Mouse (Mus musculus) large intestine, adult 2 months (tissue): ENCODE results near the gene Tead2. TPM values are rescaled to one million over a fixed set of nuclear protein-coding genes. Genes with fewer than 3 reads are reported as not detected.

ENCODE experiments used
- DNase-seq: peaks from one replicate; pipeline ENCODE4 v3.0.0-alpha.2; 2012; ENCODE audit warnings: low read depth, low spot score
- WGBS: fragments of 180-500 bp; shearing (Covaris S2); methylation state at CpG from one replicate; pipeline ENCODE4 v1.1.7; 2018; 5-methylcytosine and 5-hydroxymethylcytosine counted together
- polyA plus RNA-seq: library from polyadenylated mRNA; depleted of rRNA; stranded (reverse); fragments of >200 nt; gene quantifications from 2 replicates; pipeline ENCODE4 v1.2.3, GENCODE M21; 2012

The Tead2 gene
- polyA plus RNA-seq, 1 experiment, result 8.9 TPM

DNA sequence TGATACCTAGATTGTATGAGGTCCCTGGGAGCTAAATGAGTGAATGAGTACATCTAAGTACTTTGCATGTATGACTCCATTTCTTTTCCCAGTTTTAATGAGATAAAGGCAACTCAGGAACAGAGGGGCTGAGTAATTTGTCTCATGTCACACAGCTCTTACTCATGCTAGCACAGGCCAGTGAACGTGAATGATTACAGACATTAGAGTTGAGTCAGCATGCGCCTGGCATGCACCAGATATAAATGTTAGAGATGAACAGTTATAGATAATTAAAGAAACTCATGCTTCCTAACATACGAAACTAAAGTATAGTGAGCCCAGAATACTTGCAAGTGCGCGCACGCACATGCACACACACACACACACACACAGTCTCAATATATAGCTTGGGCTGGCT lies 25.4 kb upstream of the Tead2 start:
- DNase-seq, result no peak
- 86% methylated on average over 6 of the region's 6 CpGs for WGBS

DNA sequence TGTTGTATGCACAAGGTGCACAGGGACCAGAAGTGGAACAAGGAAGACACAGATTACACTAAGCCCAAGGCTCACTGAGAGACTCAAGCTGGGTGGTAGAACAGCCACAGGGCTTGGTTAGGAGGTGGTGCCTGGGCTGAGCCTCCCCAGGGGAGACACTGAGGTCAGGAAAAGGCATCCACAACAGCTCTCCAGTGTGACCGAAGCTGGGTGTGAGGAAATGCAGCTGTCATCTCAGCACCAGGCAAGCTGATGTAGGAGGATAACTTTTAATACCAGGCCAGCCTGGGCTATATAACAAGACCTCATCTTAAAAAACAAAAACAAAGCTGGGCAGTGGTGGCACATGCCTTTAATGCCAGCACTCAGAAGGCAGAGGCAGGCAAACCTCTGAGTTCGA lies 24.4 kb upstream of the Tead2 start:
- DNase-seq, result no peak

DNA sequence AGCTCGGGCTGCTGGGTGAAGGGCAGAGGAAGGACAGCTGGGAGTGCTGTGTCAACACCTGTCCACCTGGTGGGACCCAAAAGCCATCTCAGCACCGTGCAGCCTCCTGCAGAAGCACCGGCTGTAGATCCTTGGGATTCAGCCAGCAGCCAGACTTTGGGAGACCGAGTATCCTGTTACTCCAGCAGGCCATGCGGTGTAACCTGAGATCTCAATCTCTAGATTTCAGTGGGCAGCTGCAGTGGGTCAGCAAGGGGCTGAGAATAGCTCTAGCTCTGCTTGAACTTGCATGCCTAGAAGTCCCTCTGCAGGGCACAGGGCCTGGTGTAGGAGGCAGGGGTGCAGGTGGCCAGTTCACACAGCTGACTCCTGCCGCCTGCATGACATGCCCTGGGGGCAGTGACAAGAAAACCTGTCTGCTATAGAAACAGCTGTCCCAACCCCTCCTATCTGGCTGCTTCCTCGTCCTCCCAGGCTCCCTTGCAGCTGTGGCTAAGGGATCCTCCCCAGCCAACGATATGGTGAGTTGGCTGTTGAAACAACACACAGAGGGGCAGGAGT lies 23.7 kb upstream of the Tead2 start:
- 14% methylated on average over 8 of the region's 8 CpGs for WGBS
- no peak for DNase-seq

More for the DNA sequence above, 24.4 kb upstream of the Tead2 start:
- WGBS, result 64% methylated on average over 2 of the region's 2 CpGs

DNA sequence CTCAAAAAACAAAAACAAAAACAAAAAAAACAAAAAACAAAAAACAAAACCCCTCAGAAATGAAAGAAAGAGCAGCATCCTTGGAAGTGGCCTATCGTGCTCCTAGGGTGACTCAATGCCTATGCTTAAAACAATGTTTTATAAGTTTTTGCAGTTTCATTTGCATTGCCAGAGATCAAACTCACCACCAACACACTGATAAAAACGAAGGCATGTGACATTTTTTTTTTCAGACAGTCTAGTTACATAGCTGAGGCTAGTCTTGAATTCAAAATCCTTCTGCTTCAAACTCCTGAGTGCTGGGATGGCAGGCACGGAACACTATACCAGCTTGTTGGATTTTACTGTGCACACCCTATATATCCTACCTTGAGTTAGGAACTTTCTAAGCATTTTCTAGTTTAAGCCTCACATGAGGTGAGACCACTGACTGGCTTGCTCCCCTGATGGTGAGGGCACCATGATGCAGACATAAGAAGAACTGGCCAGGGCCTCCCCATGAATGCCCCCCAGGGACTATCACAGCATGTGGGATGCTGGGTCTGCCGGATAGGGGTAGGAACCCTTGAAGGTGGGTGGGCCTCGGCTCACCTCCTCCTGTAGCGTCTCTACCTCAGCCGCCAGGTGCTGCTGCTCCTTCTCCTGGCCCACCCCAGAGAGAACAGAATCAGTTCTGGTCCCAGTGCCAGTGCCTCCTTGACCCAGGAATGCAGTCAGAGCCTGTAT lies 22.8 kb upstream of the Tead2 start:
- 91% methylated on average over 7 of the region's 7 CpGs for WGBS
- DNase-seq, result no peak

DNA sequence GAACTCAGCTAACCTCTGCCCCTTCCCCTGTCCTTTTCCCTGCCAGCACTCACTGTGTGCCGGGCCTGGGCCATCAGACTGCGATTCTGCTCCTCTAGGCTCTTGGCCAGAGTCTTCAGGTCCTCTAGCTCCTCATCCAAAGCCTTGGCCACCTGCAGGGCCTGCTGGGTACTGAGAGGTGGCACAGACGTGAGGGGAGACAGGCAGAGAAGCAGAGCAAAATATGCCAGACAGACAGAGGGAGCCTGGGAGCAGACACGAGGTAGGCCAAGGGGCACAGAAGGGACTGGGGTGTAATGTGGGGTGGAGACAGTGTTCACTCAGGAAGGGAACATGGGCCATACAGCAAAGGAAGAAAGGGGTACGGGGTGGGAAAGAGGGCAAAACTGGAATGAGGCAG lies 22.1 kb upstream of the Tead2 start:
- WGBS, result 67% methylated on average over 5 of the region's 5 CpGs

DNA sequence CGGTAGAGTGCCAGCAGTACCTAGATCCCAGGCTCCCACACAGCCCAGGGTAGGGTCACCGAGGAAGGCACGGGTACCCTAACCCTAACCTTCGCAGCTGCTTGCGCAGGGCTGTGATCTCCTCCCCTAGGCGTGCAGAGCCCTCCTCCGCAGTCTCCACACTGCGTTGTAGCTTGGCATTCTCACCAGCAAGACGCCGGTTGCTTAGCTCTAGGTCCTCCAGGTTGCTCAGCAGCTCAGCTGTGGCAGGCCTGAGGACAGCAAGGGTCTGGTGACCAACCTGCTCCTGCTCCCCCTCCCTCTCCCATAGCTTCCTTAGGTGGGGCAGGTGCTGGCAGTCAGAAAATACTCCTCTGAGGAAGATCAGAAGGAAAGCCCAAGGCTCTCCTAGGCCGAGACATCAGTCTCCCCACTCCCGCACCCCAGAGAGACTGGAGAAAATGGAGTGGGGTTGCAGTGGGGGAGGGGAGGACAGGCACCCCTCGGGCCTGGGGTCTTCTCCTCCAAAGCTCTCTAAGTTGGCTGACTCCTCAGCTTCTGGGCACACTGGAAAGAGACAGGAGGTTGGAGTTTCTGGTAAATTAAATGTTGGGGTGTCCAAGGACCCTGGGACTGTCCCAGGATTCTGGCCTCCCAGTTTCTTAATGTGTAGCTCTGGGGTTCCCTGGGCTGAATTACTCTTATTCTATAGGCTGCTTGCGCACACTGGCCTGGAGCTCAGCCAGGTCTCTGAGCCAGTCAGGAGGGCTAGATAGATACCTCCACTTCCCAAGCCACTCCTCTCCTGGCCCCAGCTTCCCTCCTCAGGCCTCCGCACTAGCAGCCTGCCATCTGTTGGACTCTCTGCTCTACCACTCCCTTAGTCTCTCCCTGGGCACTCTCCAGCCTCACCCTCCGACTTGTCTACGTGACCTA lies 21.4 kb upstream of the Tead2 start:
- WGBS, result 69% methylated on average over 17 of the region's 17 CpGs
- no peak for DNase-seq

More for the DNA sequence above, 22.1 kb upstream of the Tead2 start:
- no peak for DNase-seq

DNA sequence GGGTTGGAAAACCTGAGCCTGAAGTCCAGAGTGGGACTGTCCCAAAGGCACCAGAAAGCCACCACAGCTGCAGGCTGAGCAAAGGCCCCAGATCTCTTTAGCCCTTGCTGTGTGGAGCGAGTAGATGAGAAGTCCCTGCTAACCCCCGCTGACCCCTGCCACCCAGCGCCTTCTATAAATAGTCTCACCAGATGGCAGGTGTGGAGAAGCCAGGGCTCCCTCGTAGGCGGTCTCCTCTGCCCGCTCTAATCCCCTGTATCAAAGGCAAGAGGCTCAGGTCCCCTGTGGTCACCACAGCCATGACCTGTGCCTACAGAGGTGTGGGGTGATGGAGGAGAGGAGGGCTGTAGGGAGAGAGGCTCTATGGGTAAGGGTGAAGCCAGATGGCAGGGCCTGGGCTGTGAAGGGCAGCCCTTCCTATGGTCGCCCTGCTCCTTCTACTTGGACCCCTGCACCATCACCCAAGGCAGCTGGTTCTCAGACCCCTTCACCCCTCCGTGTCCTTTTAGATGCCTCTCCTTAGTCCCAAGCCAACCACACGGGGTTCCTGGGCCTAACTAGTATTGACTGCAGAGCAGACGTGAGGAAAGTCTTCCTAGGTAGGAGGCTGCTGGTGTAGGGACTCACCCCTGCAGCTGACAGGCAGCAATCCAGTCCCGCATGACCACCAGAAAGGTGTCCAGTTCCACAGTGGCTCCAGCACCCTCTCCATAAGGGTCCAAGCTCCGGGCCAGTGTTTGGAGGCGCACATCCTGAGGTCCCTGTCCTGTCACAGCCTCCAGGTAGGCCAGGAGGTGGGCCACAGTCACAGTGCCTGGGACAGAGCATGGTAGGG lies 20.0 kb upstream of the Tead2 start:
- DNase-seq, result no peak
- 73% methylated on average over 13 of the region's 13 CpGs for WGBS

DNA sequence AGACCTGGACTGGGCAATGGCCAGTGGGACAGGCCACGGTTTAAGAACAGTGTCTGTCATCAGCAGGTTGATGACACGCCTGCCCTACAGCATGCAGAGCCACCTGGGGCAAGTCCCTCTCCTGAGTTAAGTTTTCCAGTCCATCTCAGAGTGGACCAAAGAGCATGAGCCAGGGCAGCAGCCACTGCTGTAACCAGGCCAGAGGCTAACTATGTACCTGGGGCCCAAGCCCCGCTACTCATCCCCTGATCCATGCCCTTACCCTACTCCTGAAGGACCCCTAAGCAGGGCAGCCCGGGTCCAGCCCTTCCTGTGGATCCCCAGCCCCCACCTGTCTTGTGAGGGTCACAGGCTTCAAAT lies 19.4 kb upstream of the Tead2 start:
- DNase-seq, result no peak
- 76% methylated on average over 4 of the region's 4 CpGs for whole genome bisulfite sequencing

DNA sequence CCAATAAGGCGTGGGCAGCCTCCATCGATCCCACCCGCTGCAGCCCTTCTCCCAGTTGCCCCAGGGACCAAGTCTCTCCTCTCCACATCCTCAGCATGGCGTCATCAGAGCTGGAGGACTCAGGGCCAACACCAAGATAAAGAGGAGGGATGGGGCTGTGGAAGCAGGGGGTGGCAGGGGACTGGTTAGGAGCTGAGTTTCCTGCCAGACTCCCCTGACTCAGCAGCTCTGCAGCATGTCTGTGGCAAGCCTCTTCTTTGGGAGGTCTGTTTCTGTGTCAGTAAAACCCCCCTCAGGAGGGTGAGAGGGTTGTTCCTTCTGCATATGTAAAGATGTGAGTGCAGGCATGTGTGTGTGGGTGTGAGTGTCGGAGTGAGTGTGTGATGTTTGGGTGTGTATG lies 18.6 kb upstream of the Tead2 start:
- no peak for DNase-seq
- WGBS, result 72% methylated on average over 5 of the region's 5 CpGs

DNA sequence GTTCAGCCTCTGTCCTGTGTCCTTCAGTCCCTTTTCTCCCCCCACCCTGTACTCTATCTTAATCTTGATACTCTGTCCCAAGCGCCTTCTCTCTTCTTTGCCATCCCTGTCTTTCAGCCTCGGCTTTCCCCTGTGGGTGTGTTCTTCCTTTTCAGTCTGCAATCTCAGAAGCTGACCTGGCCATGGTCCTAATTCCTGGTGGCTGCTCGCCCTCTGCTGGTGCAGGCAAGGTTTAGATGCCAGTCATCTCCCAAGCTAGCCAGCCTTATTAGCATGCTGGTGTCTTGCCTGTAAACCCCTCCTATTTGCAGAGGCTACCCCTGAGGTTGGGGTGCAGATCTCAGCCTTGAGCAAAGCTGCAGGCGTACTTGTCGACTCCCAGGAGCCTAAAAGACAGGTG lies 17.1 kb upstream of the Tead2 start:
- WGBS, result 18% methylated on average over 5 of the region's 5 CpGs
- DNase-seq, result no peak

DNA sequence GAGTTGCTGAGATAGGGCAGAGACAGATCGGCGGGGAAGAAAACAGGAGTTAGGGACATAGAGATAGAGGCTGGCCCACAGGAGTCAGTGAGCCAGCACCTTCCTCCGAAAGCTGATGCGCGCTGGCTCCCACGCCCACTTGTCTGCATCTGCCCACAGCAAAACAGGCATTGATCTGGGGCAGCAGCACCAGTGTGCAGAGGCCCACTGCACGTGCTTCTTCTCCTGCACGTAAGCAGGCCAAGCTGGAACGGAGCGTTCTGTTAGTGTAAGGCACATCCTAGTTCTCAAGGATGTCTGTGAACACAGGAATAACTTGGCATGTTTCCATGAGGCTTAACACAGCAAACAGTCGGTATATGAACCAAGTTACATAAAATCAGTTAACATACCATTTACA lies 16.6 kb upstream of the Tead2 start:
- 64% methylated on average over 11 of the region's 11 CpGs for WGBS
- no peak for DNase-seq

DNA sequence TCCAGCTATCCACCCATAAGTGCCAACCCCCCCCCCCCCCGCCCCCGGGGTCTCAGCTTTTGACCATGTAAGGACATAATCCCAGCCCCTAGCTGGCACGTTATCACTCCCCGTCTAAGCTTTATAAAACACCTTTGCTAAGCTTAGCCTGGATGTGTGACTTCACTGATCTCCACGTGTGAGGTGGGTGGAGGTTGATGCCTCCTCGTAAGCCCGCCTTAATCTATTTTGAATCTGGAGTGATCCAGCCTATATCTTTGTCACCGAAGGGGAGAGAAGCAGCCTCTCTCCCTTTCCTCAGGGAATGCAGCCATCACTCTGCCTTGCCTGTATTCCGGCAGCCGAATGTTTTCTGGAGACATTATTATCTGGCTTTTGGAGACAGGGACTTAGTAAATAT lies 12.9 kb upstream of the Tead2 start:
- 51% methylated on average over 10 of the region's 10 CpGs for WGBS
- DNase-seq, result no peak

DNA sequence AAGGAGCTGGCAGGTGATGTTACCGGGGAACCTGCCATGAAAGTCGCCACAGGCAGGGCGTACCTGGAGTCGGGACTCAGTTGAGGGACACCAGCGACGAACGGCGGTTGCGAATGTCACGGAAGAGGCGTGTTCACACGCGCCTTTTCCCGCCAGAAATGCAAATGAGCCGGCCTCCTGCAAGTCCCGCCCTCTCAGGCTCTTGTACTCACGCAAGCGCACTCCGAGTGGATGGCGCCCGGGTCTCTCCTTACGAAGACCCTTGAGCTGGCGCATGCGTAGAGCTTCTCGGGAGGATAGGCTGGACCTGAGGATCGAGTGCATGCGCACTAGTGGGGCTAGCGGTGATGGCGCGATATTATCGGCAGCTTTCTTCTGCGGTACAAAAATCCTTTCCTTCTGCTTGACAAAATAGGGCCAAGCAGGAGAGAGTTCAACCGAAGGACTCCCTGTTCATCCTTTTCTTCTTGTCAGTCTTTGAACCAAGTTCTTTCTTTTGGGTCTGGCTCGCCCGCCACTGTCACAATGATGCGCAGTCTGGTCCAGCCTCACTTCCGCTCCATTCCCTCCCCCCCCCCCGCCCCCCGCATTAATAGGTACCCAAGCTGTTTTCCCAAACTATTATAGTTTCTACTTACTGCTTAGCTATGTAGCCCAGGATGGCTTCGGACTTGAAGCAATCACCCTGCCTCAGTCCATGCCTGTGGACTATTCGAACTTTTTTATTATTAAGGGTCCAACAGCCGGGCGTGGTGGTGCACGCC lies 11.0 kb upstream of the Tead2 start, which contains the start of gene Ccdc155:
TSS of gene Ccdc155 (minus strand) at position 513 of the 764 bp plus-strand sequence.
- WGBS, result 6% methylated on average over 44 of the region's 44 CpGs
- peak; percentile 55 for DNase-seq

DNA sequence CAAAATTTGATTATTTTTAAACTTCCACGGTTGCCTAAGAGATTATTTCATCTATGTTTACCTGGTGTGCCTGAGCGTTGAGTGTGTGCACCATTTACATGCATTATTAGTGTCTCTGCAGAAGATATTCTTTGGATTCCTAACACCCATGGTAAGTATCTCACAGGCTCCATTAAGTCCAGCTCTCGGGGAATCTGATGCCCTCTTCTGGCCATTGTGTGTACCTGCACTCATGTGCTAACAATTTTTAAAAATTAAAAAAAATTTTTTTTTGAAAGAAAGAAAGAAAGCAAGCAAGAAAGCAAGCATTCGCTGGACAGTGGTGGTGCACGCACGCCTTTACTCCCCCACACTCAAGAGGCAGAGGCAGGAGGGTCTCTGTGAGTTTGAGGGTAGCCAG lies 7.3 kb upstream of the Tead2 start:
- 81% methylated on average over 6 of the region's 6 CpGs for WGBS
- no peak for DNase-seq

DNA sequence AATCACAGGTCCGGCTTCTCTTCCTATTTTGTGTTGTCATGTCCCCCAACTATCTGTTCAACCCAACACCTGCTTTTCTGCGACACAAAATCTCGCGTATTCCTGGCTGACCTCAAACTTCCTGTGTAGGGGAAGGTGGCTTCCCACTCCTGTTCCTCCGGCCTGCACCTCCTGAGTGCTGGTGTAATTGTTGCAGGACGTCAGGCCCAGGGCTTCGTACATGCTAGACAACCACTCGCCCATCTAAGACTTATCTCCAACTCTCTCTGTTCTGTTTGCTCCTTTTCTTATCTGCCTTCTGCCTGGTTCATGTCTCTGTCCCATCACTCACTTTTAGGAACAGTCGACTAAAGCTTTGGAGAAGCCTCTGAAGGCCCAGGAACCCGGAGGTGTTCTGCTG lies 4.5 kb upstream of the Tead2 start:
- no peak for DNase-seq
- 77% methylated on average over 10 of the region's 10 CpGs for WGBS

DNA sequence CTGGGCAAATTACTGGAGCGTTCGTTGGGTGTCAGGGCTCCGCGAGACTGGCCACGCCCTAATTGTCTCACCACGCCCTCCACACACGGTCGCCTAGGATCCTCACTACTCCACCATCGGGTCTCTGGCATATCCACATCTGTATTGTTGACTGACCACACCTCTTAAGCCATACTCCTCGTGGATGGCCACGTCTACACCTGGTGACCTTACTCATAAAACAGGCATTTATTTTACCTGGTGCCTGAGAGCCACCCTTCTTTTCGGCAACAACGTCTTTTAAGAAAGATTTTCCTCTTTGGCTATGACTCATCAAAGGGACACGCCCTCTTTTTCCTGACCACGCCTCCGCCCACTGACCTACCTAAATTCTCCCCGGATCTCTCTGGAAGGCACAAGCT lies 3.7 kb upstream of the Tead2 start, which contains the start of gene Dkkl1:
TSS of gene Dkkl1 (minus strand) at position 297 of the 401 bp plus-strand sequence.
- no peak for DNase-seq
- 5% methylated on average over 17 of the region's 17 CpGs for WGBS

DNA sequence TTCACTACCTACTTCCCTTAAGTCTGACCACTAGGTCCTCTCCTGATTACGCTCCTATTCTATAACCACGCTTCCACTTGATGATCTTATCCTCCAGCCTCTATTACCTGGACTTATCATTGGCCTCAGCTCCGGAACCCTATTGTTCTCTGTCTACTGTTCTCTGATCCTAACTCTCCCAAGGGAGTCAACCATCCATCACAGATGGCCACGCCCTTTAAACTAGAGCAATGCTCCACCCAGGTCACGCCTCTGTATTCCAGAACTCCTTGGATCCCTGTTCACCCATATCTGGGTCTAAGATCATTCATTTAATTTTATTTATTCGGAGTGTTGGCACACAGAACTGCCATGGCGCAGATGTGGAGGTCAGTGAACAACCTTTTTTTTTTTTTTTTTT lies 3.2 kb upstream of the Tead2 start:
- WGBS, result 68% methylated on average over 7 of the region's 7 CpGs
- DNase-seq, result no peak

DNA sequence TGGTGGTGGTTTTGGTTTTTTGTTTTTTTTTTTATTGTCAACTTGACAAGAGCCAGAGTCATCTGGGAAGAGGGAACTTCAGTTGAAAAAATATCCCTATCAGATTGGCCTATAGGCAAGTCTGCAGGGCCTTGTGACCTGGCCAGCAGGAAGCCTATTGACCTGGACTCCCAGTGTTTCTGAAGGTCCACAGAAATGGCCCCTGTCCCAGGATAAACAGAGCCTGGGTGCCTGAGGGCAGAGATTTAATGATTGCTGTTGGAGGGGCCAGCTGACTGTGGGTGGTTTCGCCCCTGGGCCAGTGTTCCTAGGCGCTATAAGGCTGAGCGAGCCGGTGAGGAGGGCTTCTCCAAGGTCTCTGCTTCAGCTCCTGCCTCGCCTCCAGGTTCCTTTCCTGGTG lies 1.8 kb upstream of the Tead2 start:
- DNase-seq, result no peak
- WGBS, result 90% methylated on average over 5 of the region's 5 CpGs
